Mouse (Mus musculus): ENCODE results near the gene Fbll1. TPM values are rescaled to one million over a fixed set of nuclear protein-coding genes. Genes with fewer than 3 reads are reported as not detected.

Fbll1 gene
- polyA plus RNA-seq, 1 experiment from 2014 or later: 2.1 TPM

GRCm38 (mm10) chr11:35775606-35776005 is 23.1 kb downstream of the Fbll1 start:
- Histone ChIP-seq H3K9ac (ENCODE audit: low read length) (no peak overlapping the region), H3K27ac (ENCODE audit: low read depth, low read length) (no peak overlapping the region), H3K4me1 (replicated peaks; ENCODE audit: control insufficient read depth, insufficient read depth, low read length) (peaks cover 4% of the 10 kb centered on the region; the same call in 1 of the 2 replicates), H3K4me2 (ENCODE audit: low read depth, low read length, severe bottlenecking) (no peak overlapping the region), H3K36me3 (ENCODE audit: control insufficient read depth, insufficient read depth, low read length) (peaks cover 24% of the 10 kb centered on the region), H3K27me3 (ENCODE audit: control insufficient read depth, insufficient read depth, low read length) (no peaks in the 10 kb centered on the region), H3K4me3 (ENCODE audit: low read depth, low read length) (no peak overlapping the region), H3K9me3 (ENCODE audit: control insufficient read depth, low read length) (no peaks in the 10 kb centered on the region)
- WGBS: 97% methylated on average over 3 of the region's 3 CpGs
- no peak for DNase-seq (ENCODE audit: low spot score)
- ATAC-seq (replicated peaks; ENCODE audit: low FRiP score): no peak

GRCm38 (mm10) chr11:35770741-35771504 is 27.8 kb downstream of the Fbll1 start:
- Histone ChIP-seq H3K27ac (ENCODE audit: low read depth, low read length) (no peak overlapping the region), H3K4me3 (ENCODE audit: low read depth, low read length) (peak overlapping the region; percentile 67), H3K4me2 (ENCODE audit: low read depth, low read length, severe bottlenecking) (peak overlapping the region; percentile 88), H3K36me3 (ENCODE audit: control insufficient read depth, insufficient read depth, low read length) (peaks cover 6% of the 10 kb centered on the region), H3K9ac (ENCODE audit: low read length) (peak overlapping the region; percentile 99), H3K4me1 (replicated peaks; ENCODE audit: control insufficient read depth, insufficient read depth, low read length) (peaks cover 4% of the 10 kb centered on the region; the same call in 1 of the 2 replicates), H3K9me3 (ENCODE audit: control insufficient read depth, low read length) (no peaks in the 10 kb centered on the region), H3K27me3 (ENCODE audit: control insufficient read depth, insufficient read depth, low read length) (no peaks in the 10 kb centered on the region)
- 73% methylated on average over 9 of the region's 9 CpGs for WGBS
- DNase-seq (ENCODE audit: low spot score) (no peak), ATAC-seq (replicated peaks; ENCODE audit: low FRiP score) (no peak)

GRCm38 (mm10) chr11:35769746-35770437 is 28.8 kb downstream of the Fbll1 start:
- H3K36me3 ChIP-seq (ENCODE audit: control insufficient read depth, insufficient read depth, low read length): peaks cover 6% of the 10 kb centered on the region
- WGBS: under 1% methylated on average over 37 of the region's 41 CpGs
- H3K9ac ChIP-seq (ENCODE audit: low read length): peak overlapping the region; percentile 99
- H3K27ac ChIP-seq (ENCODE audit: low read depth, low read length): peak overlapping the region; percentile 89
- peaks cover 4% of the 10 kb centered on the region; the same call in 1 of the 2 replicates for H3K4me1 ChIP-seq (replicated peaks; ENCODE audit: control insufficient read depth, insufficient read depth, low read length)
- H3K9me3 ChIP-seq (ENCODE audit: control insufficient read depth, low read length): no peaks in the 10 kb centered on the region
- peak; percentile 88 for ATAC-seq (replicated peaks; ENCODE audit: low FRiP score)
- peak overlapping the region; percentile 88 for H3K4me2 ChIP-seq (ENCODE audit: low read depth, low read length, severe bottlenecking)
- no peaks in the 10 kb centered on the region for H3K27me3 ChIP-seq (ENCODE audit: control insufficient read depth, insufficient read depth, low read length)
- DNase-seq (ENCODE audit: low spot score): peak; percentile 84
- H3K4me3 ChIP-seq (ENCODE audit: low read depth, low read length): peak overlapping the region; percentile 67

GRCm38 (mm10) chr11:35769188-35769745 is 29.4 kb downstream of the Fbll1 start, which contains the start of gene Pank3:
Pank3 (plus strand) TSS chr11:35769484.
- H3K27ac ChIP-seq (ENCODE audit: low read depth, low read length): peak within 1 kb of the TSS; percentile 89
- H3K9me3 ChIP-seq (ENCODE audit: control insufficient read depth, low read length): no peaks in the 10 kb centered on the region
- peak within 1 kb of the TSS; percentile 67 for H3K4me3 ChIP-seq (ENCODE audit: low read depth, low read length)
- ATAC-seq (replicated peaks; ENCODE audit: low FRiP score) (peak; percentile 100), DNase-seq (ENCODE audit: low spot score) (peak; percentile 98)
- no peaks in the 10 kb centered on the region for H3K27me3 ChIP-seq (ENCODE audit: control insufficient read depth, insufficient read depth, low read length)
- peaks cover 6% of the 10 kb centered on the region for H3K36me3 ChIP-seq (ENCODE audit: control insufficient read depth, insufficient read depth, low read length)
- H3K9ac ChIP-seq (ENCODE audit: low read length): peak within 1 kb of the TSS; percentile 99
- H3K4me1 ChIP-seq (replicated peaks; ENCODE audit: control insufficient read depth, insufficient read depth, low read length): peaks cover 4% of the 10 kb centered on the region; the same call in 1 of the 2 replicates
- peak within 1 kb of the TSS; percentile 88 for H3K4me2 ChIP-seq (ENCODE audit: low read depth, low read length, severe bottlenecking)
- WGBS: 0% methylated on average over 50 of the region's 50 CpGs

GRCm38 (mm10) chr11:35766845-35767244 is 31.8 kb downstream of the Fbll1 start:
- DNase-seq (ENCODE audit: low spot score) (no peak), ATAC-seq (replicated peaks; ENCODE audit: low FRiP score) (no peak)
- Histone ChIP-seq H3K27ac (ENCODE audit: low read depth, low read length) (no peak overlapping the region), H3K27me3 (ENCODE audit: control insufficient read depth, insufficient read depth, low read length) (no peaks in the 10 kb centered on the region), H3K36me3 (ENCODE audit: control insufficient read depth, insufficient read depth, low read length) (no peaks in the 10 kb centered on the region), H3K9ac (ENCODE audit: low read length) (no peak overlapping the region), H3K4me1 (replicated peaks; ENCODE audit: control insufficient read depth, insufficient read depth, low read length) (peaks cover 4% of the 10 kb centered on the region; the same call in 1 of the 2 replicates), H3K4me2 (ENCODE audit: low read depth, low read length, severe bottlenecking) (no peak overlapping the region), H3K4me3 (ENCODE audit: low read depth, low read length) (no peak overlapping the region), H3K9me3 (ENCODE audit: control insufficient read depth, low read length) (no peaks in the 10 kb centered on the region)
- WGBS: 94% methylated on average over 5 of the region's 5 CpGs

GRCm38 (mm10) chr11:35760627-35761003 is 38.1 kb downstream of the Fbll1 start:
- no peak overlapping the region for H3K27ac ChIP-seq (ENCODE audit: low read depth, low read length)
- no peaks in the 10 kb centered on the region for H3K36me3 ChIP-seq (ENCODE audit: control insufficient read depth, insufficient read depth, low read length)
- no peak overlapping the region for H3K9ac ChIP-seq (ENCODE audit: low read length)
- DNase-seq (ENCODE audit: low spot score) (no peak), ATAC-seq (replicated peaks; ENCODE audit: low FRiP score) (no peak)
- H3K27me3 ChIP-seq (ENCODE audit: control insufficient read depth, insufficient read depth, low read length): no peaks in the 10 kb centered on the region
- WGBS: 94% methylated on average over 4 of the region's 4 CpGs
- H3K4me1 ChIP-seq (replicated peaks; ENCODE audit: control insufficient read depth, insufficient read depth, low read length): no peaks in the 10 kb centered on the region
- no peak overlapping the region for H3K4me3 ChIP-seq (ENCODE audit: low read depth, low read length)
- no peak overlapping the region for H3K4me2 ChIP-seq (ENCODE audit: low read depth, low read length, severe bottlenecking)
- no peaks in the 10 kb centered on the region for H3K9me3 ChIP-seq (ENCODE audit: control insufficient read depth, low read length)

GRCm38 (mm10) chr11:35760001-35760626 is 38.6 kb downstream of the Fbll1 start:
- Histone ChIP-seq H3K4me1 (replicated peaks; ENCODE audit: control insufficient read depth, insufficient read depth, low read length) (no peaks in the 10 kb centered on the region), H3K27me3 (ENCODE audit: control insufficient read depth, insufficient read depth, low read length) (no peaks in the 10 kb centered on the region), H3K9me3 (ENCODE audit: control insufficient read depth, low read length) (no peaks in the 10 kb centered on the region), H3K27ac (ENCODE audit: low read depth, low read length) (no peak overlapping the region), H3K9ac (ENCODE audit: low read length) (no peak overlapping the region), H3K4me2 (ENCODE audit: low read depth, low read length, severe bottlenecking) (no peak overlapping the region), H3K36me3 (ENCODE audit: control insufficient read depth, insufficient read depth, low read length) (no peaks in the 10 kb centered on the region), H3K4me3 (ENCODE audit: low read depth, low read length) (no peak overlapping the region)
- ATAC-seq (replicated peaks; ENCODE audit: low FRiP score) (no peak), DNase-seq (ENCODE audit: low spot score) (no peak)
- 89% methylated on average over 7 of the region's 7 CpGs for WGBS

Data from forebrain, embryonic 11.5 days (tissue).